In genomic region chr8:77843229-77843628, GRCm38 (mm10) we compare ENCODE assay signal across 22 mouse cellular contexts.
"Had no signal": no experiment of that assay in that cellular context is flagged by ENCODE, and none has a peak within 500 bp of the region (broad histone marks: within the 10 kb centered on the region; RNA-seq: fewer than 3 reads in every experiment).

No protein-coding gene starts in this region.

- ATAC-seq: intestine, postnatal 0 days; liver, embryonic 12.5 days; lung, postnatal 0 days; midbrain, embryonic 13.5 days; midbrain, embryonic 16.5 days had no signal

- H3K4me2 ChIP-seq: limb, embryonic 12.5 days; limb, embryonic 15.5 days; liver, embryonic 12.5 days; liver, embryonic 15.5 days; midbrain, embryonic 13.5 days; neural tube, embryonic 12.5 days; neural tube, embryonic 15.5 days had no signal

- H3K4me1 ChIP-seq: liver, embryonic 12.5 days; liver, embryonic 15.5 days; midbrain, embryonic 13.5 days; neural tube, embryonic 12.5 days; neural tube, embryonic 15.5 days had no signal

- H3K9me3 ChIP-seq: limb, embryonic 12.5 days; limb, embryonic 15.5 days; liver, embryonic 12.5 days; liver, embryonic 15.5 days; midbrain, embryonic 13.5 days; neural tube, embryonic 12.5 days; neural tube, embryonic 15.5 days had no signal

- DNase-seq: kidney, adult 2 months; kidney, postnatal 36 days; lung, adult 18-20 months; right cerebral cortex, adult 18-20 months; right cerebral cortex, postnatal 14 days; right cerebral cortex, postnatal 4 days; thymus, adult 2 months; thymus, postnatal 14 days; thymus, postnatal 4 days had no signal

- H3K27me3 ChIP-seq: limb, embryonic 12.5 days; limb, embryonic 15.5 days; liver, embryonic 12.5 days; liver, embryonic 15.5 days; midbrain, embryonic 13.5 days; neural tube, embryonic 12.5 days; neural tube, embryonic 15.5 days had no signal

- H3K9ac ChIP-seq: limb, embryonic 12.5 days; limb, embryonic 15.5 days; liver, embryonic 12.5 days; liver, embryonic 15.5 days; midbrain, embryonic 13.5 days; neural tube, embryonic 12.5 days; neural tube, embryonic 15.5 days had no signal

- H3K4me3 ChIP-seq: limb, embryonic 12.5 days; limb, embryonic 15.5 days; liver, embryonic 12.5 days; liver, embryonic 15.5 days; midbrain, embryonic 13.5 days; neural tube, embryonic 12.5 days; neural tube, embryonic 15.5 days had no signal

- H3K36me3 ChIP-seq: limb, embryonic 12.5 days; limb, embryonic 15.5 days; liver, embryonic 12.5 days; liver, embryonic 15.5 days; midbrain, embryonic 13.5 days; neural tube, embryonic 12.5 days; neural tube, embryonic 15.5 days had no signal

- H3K27ac ChIP-seq: kidney, postnatal 0 days; limb, embryonic 12.5 days; limb, embryonic 15.5 days; liver, embryonic 12.5 days; liver, embryonic 15.5 days; macrophage; midbrain, embryonic 13.5 days; neural tube, embryonic 12.5 days; neural tube, embryonic 15.5 days; stomach, postnatal 0 days had no signal
